Mouse (Mus musculus) neural tube, embryonic 15.5 days (tissue): ENCODE measurements at regions not wholly inside any gene's neighbourhood (a gene's known extent, or its start where the extent isn't known, plus 50 kb on each side); places are given as distances from the start of the nearest gene placed in this dataset.

ENCODE experiments used
- ATAC-seq: fragments of 200-750 bp; cut with Nextera tagmentation; 2 replicates; pipeline ENCODE4 v1.8.0; 2017; ENCODE audit warnings: mild to moderate bottlenecking, moderate TSS enrichment, moderate library complexity; ENCODE audit not compliant: low FRiP score
- H3K27ac ChIP-seq: fragments of 300-500 bp; sonication (generic); replicated peaks from 2 replicates; pipeline ENCODE4 v1.5.1; 2015; ENCODE audit warnings: mild to moderate bottlenecking, inconsistent platforms
- H3K27me3 ChIP-seq: fragments of 300-500 bp; sonication (generic); replicated peaks from 2 replicates; pipeline ENCODE4 v1.6.1; 2015; ENCODE audit warnings: inconsistent platforms
- H3K36me3 ChIP-seq: fragments of 300-500 bp; sonication (generic); 2 replicates; pipeline ENCODE4 v1.6.1; 2015; ENCODE audit warnings: inconsistent platforms
- H3K4me1 ChIP-seq: fragments of 300-500 bp; sonication (generic); 2 replicates; pipeline ENCODE4 v1.6.1; 2015; ENCODE audit warnings: inconsistent platforms
- H3K4me2 ChIP-seq: fragments of 300-500 bp; sonication (generic); 2 replicates; pipeline ENCODE4 v1.6.1; 2015; ENCODE audit warnings: inconsistent platforms, mild to moderate bottlenecking, moderate library complexity
- H3K4me3 ChIP-seq: fragments of 300-500 bp; sonication (generic); replicated peaks from 2 replicates; pipeline ENCODE4 v1.5.1; 2015; ENCODE audit warnings: mild to moderate bottlenecking, inconsistent platforms
- H3K9ac ChIP-seq: fragments of 300-500 bp; sonication (generic); replicated peaks from 2 replicates; pipeline ENCODE4 v1.6.1; 2015; ENCODE audit warnings: mild to moderate bottlenecking, inconsistent platforms
- H3K9me3 ChIP-seq: fragments of 300-500 bp; sonication (generic); replicated peaks from 2 replicates; pipeline ENCODE4 v1.6.1; 2016; ENCODE audit warnings: inconsistent platforms
- whole genome bisulfite sequencing: fragments of 180-500 bp; shearing (Covaris S2); methylation state at CpG from one replicate; pipeline ENCODE4 v1.1.7; 2015; ENCODE audit warnings: mixed read lengths; 5-methylcytosine and 5-hydroxymethylcytosine counted together

DNA sequence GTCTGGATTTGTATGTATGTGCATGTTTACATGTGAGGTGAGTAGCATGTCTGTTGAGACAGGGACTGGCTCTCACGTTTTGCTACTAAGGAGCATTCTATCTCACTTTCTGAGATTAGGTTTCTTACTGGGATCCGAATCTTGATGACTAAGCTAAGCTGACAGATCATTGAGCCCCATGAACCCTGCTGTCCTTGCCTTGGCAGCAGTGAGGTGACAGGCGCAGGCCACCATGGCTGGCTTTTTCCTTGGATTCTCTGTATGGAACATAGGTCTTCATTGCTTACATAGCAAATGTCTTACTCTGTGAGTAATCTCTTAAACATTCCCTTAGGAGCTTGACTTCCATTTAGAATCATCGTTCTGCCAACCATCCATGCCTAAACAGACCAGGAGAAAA is 140.3 kb upstream of the Nox3 start:
- H3K9ac ChIP-seq = no peak overlapping the region
- H3K9me3 ChIP-seq = no peaks in the 10 kb centered on the region
- H3K4me2 ChIP-seq = no peak overlapping the region
- no peak for ATAC-seq
- no peaks in the 10 kb centered on the region for H3K4me1 ChIP-seq
- no peaks in the 10 kb centered on the region for H3K27me3 ChIP-seq
- H3K4me3 ChIP-seq = no peak overlapping the region
- WGBS = 76% methylated on average over 4 of the region's 4 CpGs
- no peaks in the 10 kb centered on the region for H3K36me3 ChIP-seq
- H3K27ac ChIP-seq = no peak overlapping the region

DNA sequence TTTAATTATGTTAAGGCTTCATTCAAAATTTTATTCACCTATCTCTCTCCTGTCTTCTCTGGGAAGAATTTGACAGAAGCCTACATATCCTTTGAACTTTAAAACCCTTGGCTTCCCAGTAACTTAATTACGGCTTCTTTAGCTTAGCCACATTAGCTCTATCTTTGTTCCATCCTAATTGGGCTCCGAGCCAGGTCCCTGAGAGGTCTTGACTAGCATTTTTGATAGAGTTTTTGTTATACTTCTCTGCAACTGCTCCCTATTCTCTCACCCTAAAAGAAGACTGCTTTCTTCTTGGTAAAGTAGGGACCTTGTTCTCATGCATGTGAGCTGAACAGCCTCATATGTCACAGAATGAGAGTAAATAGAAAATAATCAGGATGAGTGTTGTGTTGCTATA is 115.1 kb upstream of the Nox3 start:
- H3K9ac ChIP-seq = no peak overlapping the region
- H3K27ac ChIP-seq = no peak overlapping the region
- H3K4me3 ChIP-seq = no peak overlapping the region
- no peaks in the 10 kb centered on the region for H3K9me3 ChIP-seq
- no peak for ATAC-seq
- 45% methylated on average over 2 of the region's 2 CpGs for WGBS
- no peak overlapping the region for H3K4me2 ChIP-seq
- no peaks in the 10 kb centered on the region for H3K36me3 ChIP-seq
- H3K4me1 ChIP-seq = no peaks in the 10 kb centered on the region
- H3K27me3 ChIP-seq = no peaks in the 10 kb centered on the region

DNA sequence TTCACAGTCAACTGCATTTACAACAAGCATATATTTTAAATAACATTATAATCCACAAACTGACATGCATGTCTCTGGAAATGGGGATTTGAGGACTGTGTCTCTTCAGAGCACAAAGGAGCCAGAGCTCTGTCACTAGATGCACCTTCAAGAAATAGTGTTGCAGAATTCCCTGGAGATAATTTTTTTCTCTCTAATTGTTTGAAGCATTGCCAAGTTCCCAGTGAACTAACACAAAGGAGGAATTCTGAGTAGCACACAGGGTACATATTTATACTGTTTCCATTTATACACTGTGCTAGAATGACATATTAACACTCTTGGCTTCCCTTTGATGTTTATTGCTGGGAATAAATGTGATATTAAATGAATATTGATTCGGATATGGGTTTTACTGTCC is 107.4 kb upstream of the Nox3 start:
- no peaks in the 10 kb centered on the region for H3K9me3 ChIP-seq
- H3K36me3 ChIP-seq = no peaks in the 10 kb centered on the region
- no peak overlapping the region for H3K4me3 ChIP-seq
- H3K9ac ChIP-seq = no peak overlapping the region
- no peak overlapping the region for H3K27ac ChIP-seq
- no peaks in the 10 kb centered on the region for H3K27me3 ChIP-seq
- no peak for ATAC-seq
- WGBS = 50% methylated on average over 1 of the region's 1 CpGs
- peaks cover 21% of the 10 kb centered on the region for H3K4me1 ChIP-seq
- H3K4me2 ChIP-seq = no peak overlapping the region

DNA sequence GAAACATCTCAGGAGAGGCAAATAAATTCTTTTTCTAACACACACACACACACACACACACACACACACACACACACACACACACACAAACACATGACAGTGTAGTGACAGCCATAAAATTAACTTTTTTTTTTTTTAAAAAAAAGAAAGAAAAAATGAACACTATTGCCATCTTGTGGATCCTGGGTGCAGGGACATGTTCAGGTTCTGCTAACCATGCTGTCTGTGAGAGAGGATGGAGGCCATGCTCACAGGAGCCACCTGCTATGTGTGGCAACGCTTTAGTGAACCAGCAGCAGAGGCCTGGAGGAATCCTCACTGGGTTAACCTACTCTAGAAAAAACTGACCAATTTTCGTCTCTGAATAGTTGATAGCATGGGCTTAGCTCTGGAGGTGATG is 96.5 kb upstream of the Nox3 start:
- no peak for ATAC-seq
- Histone ChIP-seq H3K36me3 (no peaks in the 10 kb centered on the region), H3K9ac (no peak overlapping the region), H3K27ac (no peak overlapping the region), H3K4me2 (no peak overlapping the region), H3K4me3 (no peak overlapping the region), H3K27me3 (no peaks in the 10 kb centered on the region), H3K4me1 (no peaks in the 10 kb centered on the region), H3K9me3 (no peaks in the 10 kb centered on the region)
- 29% methylated on average over 2 of the region's 2 CpGs for WGBS

DNA sequence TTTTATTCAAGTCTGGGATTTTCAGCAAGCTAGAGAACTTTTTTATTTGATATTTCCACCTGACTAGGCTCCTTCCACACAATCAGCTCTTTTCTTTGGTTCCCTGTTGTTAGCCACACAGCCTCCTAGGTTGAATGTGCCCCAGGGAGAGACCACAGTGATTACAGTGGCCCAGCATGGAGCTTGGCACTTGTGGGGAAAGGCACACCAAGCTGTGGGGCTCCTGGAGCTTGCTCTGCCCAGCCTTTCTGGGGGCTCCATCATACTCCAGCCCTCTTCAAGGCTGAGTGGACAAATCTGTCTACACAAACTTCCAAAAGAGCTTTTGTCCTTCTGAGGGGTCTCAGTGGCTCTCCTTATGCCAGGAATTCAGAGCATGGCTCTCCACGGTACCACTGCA is 86.1 kb upstream of the Nox3 start:
- WGBS = 46% methylated on average over 1 of the region's 1 CpGs
- no peak overlapping the region for H3K9ac ChIP-seq
- no peak for ATAC-seq
- H3K27ac ChIP-seq = no peak overlapping the region
- H3K4me1 ChIP-seq = no peaks in the 10 kb centered on the region
- H3K4me2 ChIP-seq = no peak overlapping the region
- H3K4me3 ChIP-seq = no peak overlapping the region
- no peaks in the 10 kb centered on the region for H3K9me3 ChIP-seq
- H3K27me3 ChIP-seq = no peaks in the 10 kb centered on the region
- no peaks in the 10 kb centered on the region for H3K36me3 ChIP-seq

DNA sequence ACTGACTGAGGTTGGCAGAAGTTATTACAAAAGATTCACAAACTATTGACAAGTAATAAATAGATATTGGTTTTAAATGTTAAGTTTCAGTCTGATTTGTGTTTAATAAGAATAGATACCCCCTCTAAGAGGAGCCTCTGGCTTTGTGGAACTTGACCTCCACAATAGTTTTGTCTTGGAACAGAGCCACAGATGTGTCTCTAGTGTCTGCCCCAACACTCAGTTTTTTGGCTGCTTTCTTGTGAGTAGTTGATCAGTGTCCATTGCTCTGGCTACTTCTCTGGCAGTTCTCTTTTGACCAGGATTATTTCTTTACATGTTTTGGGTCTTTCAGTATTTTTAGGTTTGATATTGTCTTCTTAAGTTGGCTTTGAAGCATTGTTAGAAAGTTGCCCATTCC is 81.6 kb upstream of the Nox3 start:
- ATAC-seq = no peak
- H3K9me3 ChIP-seq = no peaks in the 10 kb centered on the region
- H3K27me3 ChIP-seq = no peaks in the 10 kb centered on the region
- no peak overlapping the region for H3K27ac ChIP-seq
- no peaks in the 10 kb centered on the region for H3K4me1 ChIP-seq
- no peaks in the 10 kb centered on the region for H3K36me3 ChIP-seq
- H3K4me3 ChIP-seq = no peak overlapping the region
- no peak overlapping the region for H3K4me2 ChIP-seq
- H3K9ac ChIP-seq = no peak overlapping the region

DNA sequence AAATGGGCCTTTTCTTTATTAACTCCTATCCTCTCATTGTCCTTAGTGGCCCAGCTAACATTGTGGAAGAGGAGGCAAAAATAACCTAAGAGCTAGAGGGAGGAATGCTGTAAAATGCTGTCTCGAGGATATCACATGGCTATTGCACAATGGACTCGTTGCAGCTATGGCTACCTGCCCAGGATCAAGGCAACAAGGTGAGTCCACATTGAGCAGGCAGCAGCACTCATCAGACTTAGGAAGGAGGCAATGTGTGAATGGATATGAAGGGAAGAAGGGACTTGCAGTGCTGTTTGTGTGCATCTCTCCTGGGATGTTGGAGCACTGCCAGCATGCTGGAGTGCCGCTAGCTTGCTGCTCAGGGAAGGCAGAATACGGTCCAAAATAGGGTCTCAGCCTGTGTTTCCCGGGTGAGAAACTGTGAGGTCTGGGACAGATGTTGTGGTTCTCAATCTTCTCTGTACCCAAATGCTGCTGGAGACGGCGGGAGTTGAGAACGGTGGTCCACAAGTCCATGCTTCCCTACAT is 51.8 kb upstream of the Nox3 start:
- no peaks in the 10 kb centered on the region for H3K36me3 ChIP-seq
- no peaks in the 10 kb centered on the region for H3K27me3 ChIP-seq
- 76% methylated on average over 8 of the region's 8 CpGs for WGBS
- no peaks in the 10 kb centered on the region for H3K4me1 ChIP-seq
- no peaks in the 10 kb centered on the region for H3K9me3 ChIP-seq
- no peak overlapping the region for H3K27ac ChIP-seq
- no peak overlapping the region for H3K4me3 ChIP-seq
- no peak for ATAC-seq
- H3K9ac ChIP-seq = no peak overlapping the region
- no peak overlapping the region for H3K4me2 ChIP-seq
